Mouse (Mus musculus): Measurements from ENCODE around the gene Lrig1.

- TF ChIP-seq POLR2A (IDR thresholded peaks at IDR 0.05; ENCODE audit: low read depth, low read length) (no peak), CTCF (IDR thresholded peaks at IDR 0.05; ENCODE audit: borderline replicate concordance, insufficient read depth, low read length) (no peak)
Observed at GRCm38 (mm10) chr6:94733878-94734277, 33.9 kb upstream of the Lrig1 start.
